Mouse (Mus musculus) cortical plate, adult 2 months (tissue): ENCODE results near the gene Fgfr2.

Source experiments
- CTCF ChIP-seq: fragments of 200-500 bp; IDR thresholded peaks from 2 replicates; pipeline ENCODE4 v1.5.1; 2011; ENCODE audit warnings: mild to moderate bottlenecking, control low read depth, low read length; ENCODE audit not compliant: insufficient read depth; ENCODE audit errors: extremely low read depth
- POLR2A ChIP-seq: fragments of 200-500 bp; IDR thresholded peaks from 2 replicates; pipeline ENCODE4 v1.6.1; 2011; ENCODE audit warnings: mild to moderate bottlenecking, low read length, control low read depth; ENCODE audit not compliant: insufficient read depth; ENCODE audit errors: extremely low read depth

GRCm38 (mm10) chr7:130785923-130786575 lies 2337.1 kb downstream of the Fgfr2 start:
- no peak for TF ChIP-seq POLR2A
- TF ChIP-seq CTCF, result no peak
